Mouse (Mus musculus) gastrocnemius, postnatal 25 days (tissue): Measurements from ENCODE around the gene Usp7. TPM values are rescaled to one million over a fixed set of nuclear protein-coding genes. Genes with fewer than 3 reads are reported as not detected.
A peak's percentile ranks its signal among the peaks of the same experiment; 100 is the strongest.

Experiments used
- DNase-seq: peaks from one replicate; pipeline ENCODE4 v3.0.0; 2022
- total RNA-seq, 2 experiments: library from RNA; stranded (reverse); gene quantifications; 1 replicate in 1 of 2; 2 replicates in 1 of 2; pipeline ENCODE4 v1.2.3; 2021

Gene Usp7
- total RNA-seq, 2 experiments from 2014 or later, result 49.3 to 49.4 TPM

DNA sequence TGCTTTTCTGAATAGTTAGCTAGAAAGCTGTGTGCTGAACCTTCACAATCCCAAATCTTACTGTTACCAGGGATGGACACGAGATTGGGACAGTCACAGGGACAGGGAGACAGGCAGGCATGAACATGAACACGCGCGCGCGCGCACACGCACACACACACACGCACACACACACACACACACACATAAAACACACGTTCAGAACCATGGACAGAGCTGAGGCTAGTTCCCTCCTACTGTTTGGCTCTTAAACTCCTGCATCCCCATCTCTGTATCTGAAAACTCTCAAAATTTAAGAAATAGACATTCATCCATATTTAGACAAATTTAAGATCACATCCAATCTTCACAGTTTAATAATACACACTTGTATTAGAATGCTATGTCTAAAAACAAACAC is 74.4 kb downstream of the Usp7 start:
- no peak for DNase-seq

DNA sequence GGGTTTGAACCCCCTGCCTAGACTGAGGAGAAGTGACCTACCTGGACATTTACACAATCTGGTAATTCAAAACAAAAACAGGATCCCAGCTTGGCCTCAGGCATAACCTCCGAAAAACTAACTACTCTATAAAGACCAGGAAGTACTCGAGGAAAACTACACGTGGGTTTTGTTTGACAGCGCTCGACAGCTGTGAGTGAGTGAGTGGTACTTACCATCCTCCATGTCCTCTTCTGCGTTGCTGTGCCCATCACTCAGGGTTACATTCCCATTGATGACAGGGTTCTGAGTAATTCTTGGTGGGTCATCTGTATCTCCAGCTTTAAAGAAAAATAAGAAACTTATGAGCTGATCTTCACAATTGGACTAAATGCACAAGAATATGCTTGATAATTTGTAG is 75.8 kb downstream of the Usp7 start:
- DNase-seq, result no peak

DNA sequence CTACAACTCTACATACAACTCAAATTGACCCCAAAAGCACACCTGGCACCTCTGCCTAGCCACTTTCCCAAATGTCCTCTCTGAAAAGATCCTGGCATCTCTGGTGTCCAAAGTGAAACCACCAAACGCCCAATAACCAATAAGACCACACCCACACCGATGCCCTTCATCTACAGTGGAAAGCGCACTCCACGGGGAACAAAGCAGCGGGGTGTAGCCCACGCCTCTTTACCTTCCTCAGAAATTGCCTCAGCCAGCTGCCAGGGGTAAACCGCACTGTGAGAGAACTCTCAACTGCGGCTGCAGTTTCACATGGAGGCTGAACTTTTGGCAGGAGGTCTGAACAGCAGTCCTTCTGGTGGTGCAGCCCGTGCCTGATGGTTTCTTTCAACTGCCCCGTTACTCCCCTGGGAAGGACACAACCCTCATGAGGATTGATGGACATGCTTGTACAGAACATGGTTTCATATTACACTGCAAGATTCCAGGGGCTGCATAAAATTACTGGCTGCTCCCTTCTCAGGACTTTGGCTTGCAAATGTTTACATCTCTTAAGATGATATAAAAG is 76.5 kb downstream of the Usp7 start:
- no peak for DNase-seq

DNA sequence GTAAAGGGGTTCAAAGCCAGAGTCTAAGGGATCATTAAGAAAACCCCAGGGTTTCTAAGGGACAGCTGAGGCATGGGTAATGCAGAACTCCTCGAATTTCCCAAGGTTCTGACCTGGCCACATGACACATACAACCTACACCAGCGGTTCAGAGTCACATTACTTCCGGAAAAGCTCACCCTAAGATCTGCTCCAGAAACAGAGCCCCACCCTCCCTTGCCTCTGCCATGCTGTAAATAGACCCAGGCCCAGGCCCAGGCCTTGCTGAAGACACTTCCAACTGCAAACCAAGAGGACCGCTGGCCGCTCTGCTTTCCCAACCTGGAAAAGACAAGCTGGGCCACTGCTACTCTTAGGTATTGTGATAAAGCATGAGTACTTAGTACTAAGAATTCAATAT is 77.3 kb downstream of the Usp7 start:
- peak; percentile 15 for DNase-seq

DNA sequence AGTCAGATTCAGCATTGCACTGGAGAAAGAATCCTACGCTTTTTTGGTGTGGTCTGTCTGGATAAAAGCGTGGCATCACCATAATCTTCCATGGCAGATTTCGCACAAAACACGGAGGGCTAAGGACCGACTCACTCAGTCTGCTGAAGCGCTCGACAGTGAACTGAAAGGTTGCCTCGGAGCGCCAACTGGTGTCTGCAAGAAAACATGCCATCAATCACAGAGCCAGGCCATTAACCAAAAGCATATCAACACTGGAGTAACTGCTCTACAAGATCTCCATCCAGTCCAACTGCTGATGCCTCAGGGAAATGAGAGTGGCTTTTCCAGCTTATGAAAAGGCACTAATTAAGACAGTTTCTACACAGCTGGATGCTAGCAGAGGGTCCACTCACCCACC is 80.1 kb downstream of the Usp7 start:
- DNase-seq, result peak; percentile 19

DNA sequence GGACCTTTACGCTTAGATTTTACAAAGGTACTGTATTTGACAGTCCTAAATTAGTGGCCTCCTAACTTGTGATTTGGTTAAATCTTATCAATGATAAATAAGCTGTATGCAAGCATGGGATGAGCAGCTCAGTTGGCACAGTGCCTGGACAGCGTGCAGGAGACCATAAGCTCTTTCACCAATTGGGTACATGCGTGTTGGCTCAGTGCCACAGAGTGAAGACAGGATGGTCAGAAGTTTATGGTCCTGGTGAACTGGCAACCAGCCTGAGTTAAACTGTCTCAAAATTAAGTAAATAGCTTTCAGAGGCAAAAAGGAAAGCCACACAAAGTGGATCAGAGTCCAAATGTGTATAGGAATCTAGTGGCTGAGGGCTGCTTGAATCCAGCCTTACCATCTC is 91.5 kb downstream of the Usp7 start:
- DNase-seq, result no peak

DNA sequence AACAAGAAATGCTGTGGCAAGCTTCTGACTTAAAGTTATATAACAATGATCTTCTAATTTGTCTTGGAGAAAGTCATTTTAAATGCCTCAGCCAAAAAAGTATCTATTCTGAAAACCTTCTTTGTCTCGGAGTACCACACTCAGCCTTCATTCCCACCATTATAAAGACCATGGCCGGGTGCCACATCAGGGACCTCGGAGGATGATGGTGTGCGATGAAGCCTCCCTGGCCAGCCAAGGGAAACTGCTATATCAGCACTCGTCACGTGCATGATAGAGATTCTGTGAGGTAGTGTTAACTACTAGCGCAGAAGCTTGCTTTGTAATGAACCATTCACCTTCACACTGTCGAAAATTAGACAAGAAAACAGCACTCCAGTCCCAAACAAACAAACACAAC is 92.6 kb downstream of the Usp7 start:
- DNase-seq, result no peak

DNA sequence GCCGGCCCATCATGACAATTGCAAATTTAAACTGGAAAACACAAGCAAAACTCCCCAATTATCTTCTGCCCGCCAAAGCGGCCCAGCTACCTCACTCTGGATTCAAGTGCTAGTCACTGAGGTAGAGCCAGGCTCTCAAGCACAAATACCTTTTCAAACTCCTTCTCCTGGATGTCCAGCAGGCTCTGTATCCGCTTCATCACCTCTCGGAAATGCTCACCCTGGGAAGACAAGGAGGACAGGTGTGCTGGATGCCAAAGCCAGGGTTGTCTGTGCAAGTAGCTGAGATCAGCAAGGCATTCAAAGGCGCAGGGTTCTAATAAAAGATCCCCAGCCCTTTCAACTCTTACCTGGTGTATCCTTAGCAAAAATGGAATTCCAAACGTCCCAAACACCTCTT is 100.9 kb downstream of the Usp7 start:
- no peak for DNase-seq

DNA sequence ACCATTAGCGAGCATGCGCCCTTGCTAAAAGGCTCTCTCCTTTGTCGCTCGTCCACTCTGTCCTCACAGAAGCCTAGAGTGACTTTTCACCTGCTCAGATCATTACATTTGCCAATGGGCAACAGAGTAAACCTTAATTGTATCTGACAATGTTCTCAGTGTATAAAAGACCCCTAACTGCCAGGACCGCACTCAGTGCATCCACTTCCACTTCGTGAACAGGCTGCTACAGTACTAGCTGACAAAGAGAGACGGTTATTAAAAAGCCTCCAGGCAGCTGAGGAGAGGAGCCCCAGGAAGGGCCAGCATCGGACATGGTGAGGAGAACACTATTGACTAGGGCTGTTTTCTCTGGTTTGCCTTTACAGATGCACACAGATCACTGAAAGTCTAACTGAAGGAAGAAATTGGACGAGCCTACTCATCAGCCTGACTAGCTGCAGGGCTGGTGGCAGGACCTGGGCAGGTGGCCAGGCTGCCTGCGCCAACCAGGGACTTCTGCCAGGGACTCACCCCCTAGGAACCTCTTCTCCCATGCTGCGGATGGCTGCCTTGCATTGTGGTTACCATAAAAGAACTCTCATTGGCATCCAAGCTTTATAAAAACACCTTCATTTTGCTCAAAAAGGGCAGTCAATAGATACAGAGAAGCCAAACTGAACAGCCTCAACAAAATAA is 102.0 kb downstream of the Usp7 start:
- DNase-seq, result no peak

DNA sequence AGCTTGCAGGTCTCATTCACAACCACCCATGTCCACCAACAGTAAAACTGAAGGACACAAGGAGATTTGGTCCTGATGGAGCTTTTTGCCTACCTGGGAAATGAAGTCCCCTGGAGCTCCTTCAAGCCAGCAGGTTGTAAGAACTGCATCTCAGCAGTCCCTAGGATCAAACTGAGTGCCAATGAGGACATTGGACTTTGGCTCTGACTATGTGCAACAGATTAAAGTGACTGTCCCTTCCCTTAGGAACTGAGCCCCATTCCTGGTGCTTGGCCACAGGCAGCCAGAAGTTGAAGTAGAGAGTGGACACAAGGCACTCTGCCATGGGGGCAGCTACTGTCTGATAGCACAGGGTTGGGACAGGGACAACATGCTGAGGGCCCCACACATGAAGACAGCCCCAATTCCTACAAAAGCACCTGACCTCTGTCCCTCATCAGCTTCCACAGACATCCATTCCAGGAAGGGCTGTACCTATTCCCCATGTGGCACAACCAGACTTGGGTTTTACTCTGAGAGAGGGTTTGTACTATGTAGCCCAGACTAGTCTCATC is 104.5 kb downstream of the Usp7 start:
- DNase-seq, result no peak

DNA sequence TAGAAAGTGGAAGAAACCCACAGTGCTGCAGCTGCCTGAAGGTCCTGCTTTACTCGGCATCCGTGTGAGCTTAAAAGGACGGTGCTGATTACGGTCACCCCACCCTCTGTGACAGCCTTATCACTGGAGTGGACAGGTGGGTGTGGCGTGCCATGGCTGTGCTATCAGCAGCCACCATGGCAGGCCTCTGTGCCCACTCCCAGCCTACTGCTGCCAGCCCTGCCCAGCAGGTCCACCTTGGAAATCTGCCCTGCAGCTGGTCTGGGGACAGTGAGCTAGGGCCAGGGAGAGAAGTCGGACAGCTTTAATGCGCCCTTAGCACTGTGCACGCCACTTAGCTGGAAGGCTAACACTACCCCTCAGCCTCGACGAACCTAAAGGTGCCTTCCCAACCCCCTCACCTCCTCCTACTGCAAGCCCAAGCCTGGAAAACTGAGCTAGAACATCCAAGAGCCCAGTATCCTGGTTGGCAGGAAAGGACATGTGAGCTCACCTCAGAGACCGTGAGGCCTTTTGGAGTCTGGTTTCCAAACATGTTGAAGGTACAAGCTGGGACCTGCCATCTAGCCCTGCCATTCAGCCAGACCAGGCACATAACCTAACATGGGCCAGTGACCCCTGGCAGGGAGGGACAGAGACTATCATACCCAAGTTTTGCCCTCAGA is 105.1 kb downstream of the Usp7 start:
- DNase-seq, result no peak

DNA sequence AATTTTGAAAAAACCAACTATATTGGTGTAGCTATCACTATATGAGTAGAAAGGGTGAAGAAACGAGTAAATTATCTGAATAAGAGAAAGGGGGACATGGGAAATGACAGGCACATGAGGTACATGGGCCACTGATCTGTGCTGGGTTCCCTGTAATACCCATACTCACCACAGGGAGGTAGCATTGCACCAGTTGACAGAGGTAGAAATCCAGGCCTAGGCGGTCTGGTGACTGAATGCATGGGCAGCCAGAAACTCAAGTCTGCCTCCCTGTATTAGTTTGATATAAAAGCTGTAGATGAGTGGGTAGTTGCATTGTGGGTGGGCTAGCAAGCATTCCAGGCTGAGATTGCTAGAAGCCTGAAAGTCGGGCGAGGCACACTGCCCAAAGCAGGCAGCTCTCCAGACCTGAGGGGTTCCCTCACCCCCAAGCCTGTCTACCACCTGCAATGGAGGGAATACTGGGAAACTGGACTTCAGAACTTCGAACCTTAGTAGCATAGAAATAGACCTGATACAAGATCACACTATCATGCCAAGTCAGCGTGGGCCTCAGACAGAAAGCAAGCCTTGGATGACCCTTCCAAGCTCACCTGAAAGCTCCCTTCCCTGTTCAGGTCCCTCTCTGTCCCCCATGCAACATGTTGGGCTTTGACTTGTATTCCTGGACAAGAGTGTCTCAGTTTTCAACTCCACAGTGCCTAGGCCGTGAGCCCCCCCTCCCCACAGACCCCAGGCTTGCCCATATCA is 105.8 kb downstream of the Usp7 start:
- DNase-seq, result peak; percentile 53

DNA sequence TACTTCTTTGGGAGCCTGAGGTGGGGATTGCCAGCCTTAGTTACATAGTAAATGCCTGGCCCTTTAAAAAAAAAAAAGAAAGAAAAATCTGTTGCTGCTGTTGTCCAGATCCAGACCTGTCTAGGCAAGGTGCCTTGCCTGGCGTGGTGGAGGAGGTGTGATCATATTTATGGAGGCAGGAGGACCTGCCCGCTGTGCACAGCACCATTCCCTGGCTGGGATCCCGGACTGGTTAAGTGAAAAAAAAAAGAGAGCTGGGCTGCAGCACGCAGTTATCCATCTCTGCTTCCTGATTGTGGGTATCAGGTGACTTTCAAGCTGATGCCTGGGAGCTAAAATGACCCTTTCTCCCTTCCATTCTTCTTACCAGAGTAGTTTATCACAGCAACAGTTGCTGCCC is 107.0 kb downstream of the Usp7 start:
- no peak for DNase-seq

DNA sequence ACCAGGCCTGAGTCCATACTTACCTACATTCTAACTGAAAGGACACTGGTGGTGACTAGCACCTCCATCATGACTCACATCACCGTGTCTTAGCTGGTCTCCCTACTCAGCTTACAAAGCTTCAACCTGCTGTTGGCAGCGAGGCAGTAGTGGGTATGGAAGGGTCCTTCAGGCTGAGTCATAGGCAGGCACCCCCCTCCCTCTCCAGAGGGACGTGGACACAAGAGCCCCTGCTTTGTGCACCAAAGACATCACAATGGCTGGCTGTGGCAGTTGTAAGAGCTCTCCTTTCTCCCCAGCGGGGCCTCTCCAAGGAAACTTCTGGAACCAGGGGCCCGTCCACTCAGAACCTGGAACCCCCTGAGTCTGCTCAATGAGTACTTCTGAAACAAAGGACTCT is 111.6 kb downstream of the Usp7 start, which contains the start of gene Gm5767:
Gene Gm5767 (plus strand): TSS at position 301 of the 400 bp plus-strand sequence.
- DNase-seq, result no peak

DNA sequence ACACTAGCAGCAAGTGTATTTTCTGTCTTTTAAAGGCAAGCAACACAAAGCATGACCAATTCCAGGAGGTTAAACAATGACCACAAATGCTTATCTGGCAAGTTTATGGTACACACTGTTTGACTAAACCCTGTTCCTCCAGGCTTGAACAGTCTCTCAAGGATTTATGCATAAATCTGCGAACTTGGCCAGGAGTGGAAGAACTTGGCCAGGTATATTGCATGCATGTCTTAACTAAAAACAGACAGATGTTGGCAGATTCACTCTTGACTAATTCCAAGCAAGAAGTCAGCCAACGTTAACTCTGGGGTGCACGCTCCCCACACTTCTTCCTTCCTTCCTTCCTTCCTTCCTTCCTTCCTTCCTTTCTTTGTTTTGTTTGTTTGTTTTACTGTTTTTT is 112.3 kb downstream of the Usp7 start:
- DNase-seq, result no peak

DNA sequence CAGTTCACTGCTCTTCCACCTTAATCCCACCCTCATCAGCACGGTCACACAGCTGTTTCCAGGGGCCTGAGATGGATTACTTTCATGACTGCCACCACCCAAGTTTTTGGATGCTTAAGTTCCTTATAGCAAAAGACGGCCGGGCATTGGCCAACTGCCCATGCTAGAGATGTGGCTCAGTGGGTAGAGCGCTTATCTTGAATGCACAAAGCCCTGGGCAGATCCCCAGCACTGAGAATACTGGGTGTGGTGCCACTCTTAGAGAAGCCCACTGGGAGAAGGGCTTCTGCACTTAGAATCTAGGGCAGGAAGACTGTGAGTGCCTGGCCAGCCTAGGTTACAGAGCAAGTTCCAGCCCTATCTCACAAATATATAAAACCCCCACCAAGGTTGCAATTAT is 113.4 kb downstream of the Usp7 start:
- DNase-seq, result no peak

DNA sequence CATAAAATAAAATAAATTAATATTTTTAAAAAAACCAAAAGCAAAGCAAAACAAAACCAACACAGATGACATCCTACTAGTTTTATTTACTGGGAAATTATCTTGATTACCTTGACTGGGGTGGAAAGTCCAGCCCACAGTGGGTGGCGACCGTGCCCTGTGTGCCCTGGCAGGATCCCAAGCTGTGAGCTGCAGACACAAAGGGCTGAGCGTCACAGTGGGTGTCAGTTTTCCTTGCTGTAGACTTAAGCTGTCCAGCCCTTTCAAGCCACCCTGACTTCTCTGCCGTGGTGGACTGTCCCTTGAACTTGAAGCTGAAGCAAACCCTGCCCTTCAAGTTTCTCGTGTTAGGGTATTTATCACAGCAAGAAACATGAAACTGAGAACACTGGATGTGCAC is 114.1 kb downstream of the Usp7 start:
- no peak for DNase-seq

DNA sequence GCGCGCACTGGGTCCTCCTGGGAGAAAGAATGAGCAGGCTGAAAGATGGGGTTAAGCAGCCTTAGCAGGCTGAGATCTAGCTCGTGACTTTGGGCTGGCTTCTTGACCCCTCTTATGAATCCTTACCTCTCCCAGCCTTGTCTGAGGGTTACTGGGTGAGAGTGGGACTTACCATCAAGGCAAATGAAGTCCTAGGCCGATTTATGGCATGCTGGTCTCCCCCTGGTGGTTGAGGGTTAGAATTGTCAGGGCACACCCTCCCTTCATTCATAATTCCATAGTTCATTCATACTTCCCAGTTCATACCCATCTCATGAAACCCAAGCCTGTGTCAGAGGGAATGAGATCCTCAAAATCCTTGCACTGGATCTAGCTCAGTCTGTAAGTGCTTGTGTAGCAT is 115.3 kb downstream of the Usp7 start:
- no peak for DNase-seq

DNA sequence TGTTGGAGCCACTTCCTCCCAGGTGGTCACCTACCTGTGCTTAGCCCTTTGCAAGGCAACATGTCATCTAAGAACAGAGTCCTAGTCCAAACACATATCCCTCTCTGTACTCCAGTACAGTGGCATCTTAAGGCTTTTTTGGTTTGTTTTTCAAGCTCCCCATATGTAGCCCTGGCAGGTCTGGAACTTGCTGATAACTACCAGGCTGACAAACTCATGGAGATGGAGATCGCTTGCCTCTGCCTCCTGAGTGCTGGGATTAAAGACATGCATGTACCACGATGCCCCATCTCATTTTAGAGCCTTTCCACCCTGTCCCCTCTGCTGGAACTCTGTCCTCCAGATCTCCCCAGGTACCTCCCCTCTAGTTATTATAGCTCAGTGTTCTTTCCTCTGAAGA is 115.9 kb downstream of the Usp7 start:
- DNase-seq, result no peak

DNA sequence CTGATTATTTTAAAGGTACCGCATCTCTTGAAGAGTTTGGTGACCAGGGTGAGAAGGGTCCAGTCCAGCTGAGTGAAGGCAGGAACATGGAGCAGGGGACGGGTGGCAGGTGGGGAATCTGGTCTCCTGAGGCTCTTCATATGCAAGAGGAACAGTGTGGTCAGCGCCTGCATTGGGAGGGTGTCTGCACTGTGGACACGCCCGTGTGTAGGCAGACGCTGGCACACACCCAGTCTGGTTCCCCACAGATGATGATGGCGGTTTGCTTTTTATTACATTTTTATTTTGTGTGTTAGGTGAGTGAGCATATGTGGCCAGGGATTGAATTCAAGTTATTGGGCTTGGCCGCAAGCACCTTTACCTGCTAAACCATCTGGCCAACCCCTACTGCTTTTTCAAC is 116.5 kb downstream of the Usp7 start:
- no peak for DNase-seq

DNA sequence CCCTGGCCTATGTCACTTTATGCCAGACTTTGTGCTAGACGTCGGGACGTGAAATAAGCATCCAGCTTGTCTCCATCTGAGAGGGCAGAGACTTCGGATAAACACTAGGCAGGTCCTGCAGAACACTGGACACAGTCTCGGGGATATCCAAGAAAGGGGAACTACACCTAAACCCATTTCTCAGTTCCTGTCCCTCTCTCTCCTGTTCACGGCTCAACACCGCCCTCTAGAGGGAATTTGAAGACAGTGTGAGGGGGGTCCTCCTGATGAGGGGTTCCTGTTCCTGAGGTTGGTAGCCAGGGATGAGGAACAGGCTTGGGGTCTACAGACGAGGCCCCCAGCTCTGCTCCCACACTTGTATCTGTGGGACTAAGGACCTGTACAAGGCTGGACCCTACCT is 117.9 kb downstream of the Usp7 start:
- no peak for DNase-seq

DNA sequence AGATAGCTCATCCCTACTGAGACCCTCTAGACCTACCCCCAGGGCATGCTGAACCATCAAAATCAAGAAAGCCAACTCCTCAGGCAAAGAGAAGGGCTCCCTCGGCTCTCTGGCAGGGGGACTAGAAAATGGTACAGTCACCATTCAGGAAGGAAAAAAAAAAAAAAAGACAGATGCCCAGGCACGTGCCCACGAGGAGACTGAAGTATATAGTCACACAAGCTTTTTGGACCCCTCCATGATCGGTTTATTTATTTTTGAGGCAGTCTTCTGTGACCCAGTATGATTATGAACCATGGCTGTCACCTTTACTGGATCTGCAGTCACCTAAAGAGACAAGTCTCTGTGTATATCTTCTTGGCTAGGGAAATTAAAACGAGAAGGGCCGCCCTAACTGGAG is 118.8 kb downstream of the Usp7 start:
- DNase-seq, result no peak

DNA sequence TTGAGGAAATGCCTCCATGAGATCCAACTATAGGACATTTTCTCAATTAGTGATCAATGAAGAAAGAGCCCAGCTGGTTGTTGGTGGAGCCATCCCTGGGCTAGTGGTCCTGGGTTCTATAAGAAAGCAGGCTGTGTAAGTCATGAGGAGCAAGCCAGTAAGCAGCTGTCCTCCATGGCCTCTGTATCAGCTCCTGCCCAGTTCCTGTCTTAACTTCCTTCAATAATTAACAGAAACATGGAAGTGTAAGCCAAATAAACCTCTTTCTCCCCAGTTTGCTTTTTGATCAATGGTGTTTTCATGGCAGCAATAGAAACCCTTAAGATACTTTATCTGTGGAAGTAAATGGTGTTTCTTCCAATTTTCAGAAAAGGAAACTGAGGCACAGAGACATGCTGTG is 119.3 kb downstream of the Usp7 start:
- no peak for DNase-seq
